Mouse (Mus musculus): ENCODE data around the gene Ppp1r13b.

DNA sequence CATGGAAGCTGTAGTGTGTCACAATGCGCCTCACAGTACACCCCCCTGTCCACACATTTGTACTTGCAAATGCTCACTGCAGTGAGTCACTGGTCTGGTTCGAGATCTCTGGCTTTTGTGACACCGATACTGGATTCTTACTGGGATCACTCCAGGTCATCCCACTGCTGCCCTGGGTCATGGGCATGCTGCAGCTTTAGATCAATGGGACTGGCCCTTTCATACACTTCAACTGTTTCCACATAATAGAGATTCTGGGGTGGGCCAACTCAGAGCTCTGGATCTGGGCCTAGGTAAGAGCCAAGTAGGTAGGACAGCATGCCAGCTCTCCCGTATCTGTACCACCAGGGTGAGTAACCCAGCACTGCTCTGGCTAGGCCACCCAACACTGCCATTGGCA is 16.1 kb downstream of the Ppp1r13b start:
- TF ChIP-seq CTCF (IDR thresholded peaks at IDR 0.05; ENCODE audit: low read depth) = no peak
- no peak for TF ChIP-seq EP300 (IDR thresholded peaks at IDR 0.05; ENCODE audit: low read depth)

Measured in liver, embryonic 14.5 days (tissue).